Mouse (Mus musculus) midbrain, embryonic 10.5 days (tissue): ENCODE measurements at regions not wholly inside any gene's neighbourhood (a gene's known extent, or its start where the extent isn't known, plus 50 kb on each side); places are given as distances from the start of the nearest gene placed in this dataset.

Source experiments
- DNase-seq: peaks from one replicate; pipeline ENCODE4 v3.0.0-alpha.2; 2017; ENCODE audit warnings: low spot score
- H3K27ac ChIP-seq: fragments of 300-500 bp; sonication (generic); replicated peaks from 2 replicates; pipeline ENCODE4 v1.5.1; 2016; ENCODE audit warnings: mild to moderate bottlenecking
- H3K27me3 ChIP-seq: fragments of 300-500 bp; sonication (generic); 2 replicates; pipeline ENCODE4 v1.6.1; 2016; ENCODE audit warnings: low read depth, mild to moderate bottlenecking; ENCODE audit not compliant: poor library complexity, severe bottlenecking
- H3K36me3 ChIP-seq: fragments of 300-500 bp; sonication (generic); 2 replicates; pipeline ENCODE4 v1.6.1; 2016; ENCODE audit warnings: mild to moderate bottlenecking, moderate library complexity
- H3K4me1 ChIP-seq: fragments of 300-500 bp; sonication (generic); 2 replicates; pipeline ENCODE4 v1.6.1; 2016
- H3K4me3 ChIP-seq: fragments of 300-500 bp; sonication (generic); 2 replicates; pipeline ENCODE4 v1.5.1; 2016; ENCODE audit warnings: mild to moderate bottlenecking, moderate library complexity
- H3K9me3 ChIP-seq: fragments of 300-500 bp; sonication (generic); replicated peaks from 2 replicates; pipeline ENCODE4 v1.6.1; 2016; ENCODE audit warnings: mild to moderate bottlenecking
- WGBS: fragments of 180-500 bp; shearing (Covaris S2); methylation state at CpG from one replicate; pipeline ENCODE4 v1.1.7; 2016; 5-methylcytosine and 5-hydroxymethylcytosine counted together

DNA sequence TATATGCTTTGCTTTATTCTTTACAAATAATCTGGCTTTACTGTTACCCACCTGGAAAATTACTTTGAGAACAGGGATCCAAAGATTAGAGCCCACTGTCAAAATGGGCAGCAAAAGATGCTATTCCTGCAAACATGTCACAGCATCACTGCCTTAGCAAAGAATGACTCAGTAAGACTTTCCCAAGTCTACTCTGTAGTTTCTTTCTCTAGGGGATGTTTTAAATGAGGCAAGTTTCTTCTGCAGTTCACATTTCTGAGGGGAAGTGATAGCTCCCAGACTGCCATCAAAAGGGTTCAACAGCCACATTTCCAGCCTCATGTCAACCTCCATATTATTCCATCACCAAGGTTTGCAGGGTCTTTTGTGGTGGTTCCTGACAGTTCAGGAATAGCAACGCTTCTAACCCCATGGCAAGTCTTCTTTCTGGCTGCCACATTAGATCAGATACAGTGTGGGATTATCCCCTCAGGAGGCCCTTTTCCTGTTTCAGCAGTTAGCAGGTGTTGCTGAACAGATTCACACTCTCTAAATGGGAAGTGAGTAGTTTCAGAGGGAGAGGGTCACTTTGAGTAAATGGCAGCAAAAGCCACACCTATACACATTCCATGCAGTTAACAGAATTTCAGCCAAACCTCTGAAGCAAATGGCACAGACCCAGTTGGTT lies 669.7 kb upstream of the Adgra3 start:
- H3K4me3 ChIP-seq, result no peak overlapping the region
- no peaks in the 10 kb centered on the region for H3K4me1 ChIP-seq
- WGBS, result 64% methylated on average over 1 of the region's 1 CpGs
- H3K27me3 ChIP-seq, result no peaks in the 10 kb centered on the region
- DNase-seq, result no peak
- no peaks in the 10 kb centered on the region for H3K36me3 ChIP-seq
- H3K27ac ChIP-seq, result no peak overlapping the region
- H3K9me3 ChIP-seq, result no peaks in the 10 kb centered on the region

DNA sequence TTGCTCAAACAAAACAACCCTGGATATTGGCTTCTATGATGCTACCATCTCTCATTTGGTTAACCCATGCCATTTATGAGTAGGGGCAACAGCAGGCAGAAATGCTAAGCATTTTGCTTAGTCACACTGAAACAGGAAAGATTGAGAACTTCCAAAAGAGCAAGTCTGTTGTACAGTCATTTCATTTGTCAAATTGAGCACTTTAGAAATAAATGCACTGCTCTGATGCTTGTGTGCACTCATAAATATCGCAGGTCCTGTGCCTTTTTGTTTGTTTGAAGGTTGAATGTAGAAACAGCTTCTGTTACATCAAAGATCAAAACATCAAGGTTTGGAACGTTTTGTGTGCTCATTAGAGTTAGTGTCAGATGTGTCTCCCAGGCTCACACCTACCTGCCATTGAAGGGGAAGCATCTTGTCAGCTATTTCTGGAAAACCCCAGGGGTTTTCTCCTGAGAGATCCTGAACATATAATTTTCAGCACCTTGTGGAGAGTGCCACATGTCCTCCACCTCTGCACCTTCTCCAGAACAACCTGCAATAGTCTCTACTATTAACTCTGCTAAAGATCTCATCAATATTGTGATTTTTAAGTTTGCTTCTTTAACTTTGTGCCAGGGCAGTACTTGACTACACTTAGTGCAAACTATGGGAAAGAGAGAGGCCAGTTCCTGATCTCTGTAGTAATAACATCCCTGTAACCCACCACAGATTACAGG lies 648.3 kb upstream of the Adgra3 start:
- Histone ChIP-seq H3K36me3 (no peaks in the 10 kb centered on the region), H3K4me1 (no peaks in the 10 kb centered on the region), H3K27ac (no peak overlapping the region), H3K9me3 (no peaks in the 10 kb centered on the region), H3K4me3 (no peak overlapping the region), H3K27me3 (no peaks in the 10 kb centered on the region)
- no peak for DNase-seq
- WGBS, result 74% methylated on average over 2 of the region's 2 CpGs

DNA sequence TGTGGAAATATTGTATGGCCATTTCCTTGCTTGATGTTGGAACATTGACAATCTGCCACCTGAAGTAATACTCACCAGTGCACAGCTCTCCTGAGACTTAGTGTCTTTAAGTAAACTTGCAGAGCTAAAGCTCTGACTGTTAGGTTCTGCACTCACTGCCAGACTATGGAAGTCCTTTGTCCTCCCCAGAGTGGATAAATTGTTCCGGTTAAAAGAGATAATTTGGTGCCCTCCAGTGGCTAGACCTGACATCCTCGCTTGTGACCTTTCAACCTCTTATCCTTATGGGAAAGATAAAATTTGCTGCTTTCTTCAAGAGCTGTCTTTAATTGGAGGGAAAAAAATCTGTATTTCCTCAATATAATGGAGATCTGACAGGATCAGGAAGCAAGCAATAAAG lies 639.3 kb upstream of the Adgra3 start:
- no peak for DNase-seq

DNA sequence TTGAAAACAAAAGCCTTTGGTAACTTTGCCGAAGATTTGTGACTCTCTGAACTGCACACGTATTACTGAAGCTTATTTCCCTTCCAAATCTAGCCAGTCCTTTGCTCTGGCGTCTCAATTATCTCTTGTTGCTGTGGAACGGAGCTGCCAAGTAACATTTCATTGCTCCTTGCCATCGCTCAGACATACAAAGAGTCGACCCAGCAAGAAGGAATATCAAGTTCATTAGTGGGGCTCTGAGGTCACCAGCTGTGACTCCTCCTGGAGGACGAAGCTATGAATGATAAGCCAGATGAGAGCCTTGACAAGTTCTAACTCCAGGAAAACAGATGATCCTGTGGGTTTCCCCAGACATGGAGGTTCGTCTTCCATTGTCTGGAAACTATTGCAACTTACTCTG lies 638.8 kb upstream of the Adgra3 start:
- Histone ChIP-seq H3K4me1 (peaks cover 6% of the 10 kb centered on the region), H3K27me3 (no peaks in the 10 kb centered on the region), H3K4me3 (no peak overlapping the region), H3K27ac (no peak overlapping the region), H3K9me3 (no peaks in the 10 kb centered on the region), H3K36me3 (no peaks in the 10 kb centered on the region)
- WGBS, result 50% methylated on average over 8 of the region's 8 CpGs
- DNase-seq, result no peak

More for the DNA sequence above, 639.3 kb upstream of the Adgra3 start:
- H3K27me3 ChIP-seq, result no peaks in the 10 kb centered on the region
- H3K4me3 ChIP-seq, result no peak overlapping the region
- H3K9me3 ChIP-seq, result no peaks in the 10 kb centered on the region
- no peak overlapping the region for H3K27ac ChIP-seq
- WGBS, result 10% methylated on average over 2 of the region's 2 CpGs
- no peaks in the 10 kb centered on the region for H3K36me3 ChIP-seq
- H3K4me1 ChIP-seq, result peaks cover 6% of the 10 kb centered on the region

DNA sequence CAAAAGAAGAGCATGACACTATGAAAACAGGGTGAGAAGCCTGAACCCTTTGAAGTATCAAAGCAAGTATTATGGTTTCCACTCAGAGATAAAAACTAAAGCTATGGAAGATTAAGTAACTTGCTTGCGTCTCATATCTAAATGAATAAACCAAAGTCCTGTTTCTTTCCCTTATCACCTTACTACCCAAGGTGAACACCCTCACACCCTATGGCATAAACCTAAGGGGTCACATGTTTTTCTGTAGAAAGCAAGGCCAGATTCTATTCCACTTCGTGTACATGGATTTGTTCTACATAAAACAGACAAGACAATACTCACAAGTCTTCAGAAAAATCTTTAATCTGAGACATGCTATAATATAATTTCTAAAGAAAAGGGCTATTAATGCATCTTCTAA lies 629.6 kb upstream of the Adgra3 start:
- H3K9me3 ChIP-seq, result no peaks in the 10 kb centered on the region
- H3K4me1 ChIP-seq, result no peaks in the 10 kb centered on the region
- H3K27me3 ChIP-seq, result no peaks in the 10 kb centered on the region
- H3K4me3 ChIP-seq, result no peak overlapping the region
- WGBS, result 80% methylated on average over 2 of the region's 2 CpGs
- no peak for DNase-seq
- no peaks in the 10 kb centered on the region for H3K36me3 ChIP-seq
- no peak overlapping the region for H3K27ac ChIP-seq

DNA sequence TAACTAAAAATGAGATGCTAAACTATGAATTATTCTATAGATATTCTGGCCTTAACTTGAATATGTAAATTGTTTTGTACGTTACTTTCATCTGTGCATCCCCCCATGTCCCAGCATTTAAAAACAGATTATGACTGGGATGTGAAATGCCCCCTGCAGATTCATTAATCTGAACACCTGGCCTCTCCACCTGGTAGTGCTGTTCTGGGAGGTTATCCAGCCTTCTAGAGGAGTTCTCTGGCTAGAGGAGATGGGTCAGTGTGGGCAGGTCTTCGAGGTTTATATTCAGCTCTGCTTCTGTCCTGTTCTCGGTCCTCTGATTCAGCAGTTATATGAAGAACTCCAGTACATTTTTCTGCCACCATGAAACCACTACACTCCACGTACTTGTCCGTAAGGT lies 625.2 kb upstream of the Adgra3 start:
- H3K4me1 ChIP-seq, result no peaks in the 10 kb centered on the region
- no peak overlapping the region for H3K4me3 ChIP-seq
- no peaks in the 10 kb centered on the region for H3K9me3 ChIP-seq
- WGBS, result 89% methylated on average over 5 of the region's 5 CpGs
- DNase-seq, result no peak
- no peak overlapping the region for H3K27ac ChIP-seq
- no peaks in the 10 kb centered on the region for H3K27me3 ChIP-seq
- no peaks in the 10 kb centered on the region for H3K36me3 ChIP-seq

DNA sequence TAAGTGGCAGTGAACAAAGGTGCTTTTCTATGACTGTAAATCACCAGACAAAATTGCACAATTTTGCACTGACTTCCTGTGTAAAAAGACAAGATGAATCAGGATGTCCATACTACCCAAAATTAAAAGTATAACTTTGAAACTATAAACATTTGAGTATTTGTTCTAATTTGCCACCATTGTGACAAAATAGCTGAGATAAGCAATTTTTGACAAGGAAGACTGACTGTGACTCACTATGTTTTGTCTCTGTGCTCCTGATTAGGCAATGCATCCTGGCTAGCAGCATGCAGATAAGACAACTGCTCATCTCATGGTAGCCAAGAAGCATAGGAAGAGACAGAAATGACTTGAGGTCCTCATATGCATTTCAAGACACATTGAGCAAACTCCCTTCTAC lies 577.7 kb upstream of the Adgra3 start:
- H3K9me3 ChIP-seq, result no peaks in the 10 kb centered on the region
- H3K36me3 ChIP-seq, result no peaks in the 10 kb centered on the region
- DNase-seq, result no peak
- no peak overlapping the region for H3K27ac ChIP-seq
- no peaks in the 10 kb centered on the region for H3K27me3 ChIP-seq
- no peaks in the 10 kb centered on the region for H3K4me1 ChIP-seq
- H3K4me3 ChIP-seq, result no peak overlapping the region

DNA sequence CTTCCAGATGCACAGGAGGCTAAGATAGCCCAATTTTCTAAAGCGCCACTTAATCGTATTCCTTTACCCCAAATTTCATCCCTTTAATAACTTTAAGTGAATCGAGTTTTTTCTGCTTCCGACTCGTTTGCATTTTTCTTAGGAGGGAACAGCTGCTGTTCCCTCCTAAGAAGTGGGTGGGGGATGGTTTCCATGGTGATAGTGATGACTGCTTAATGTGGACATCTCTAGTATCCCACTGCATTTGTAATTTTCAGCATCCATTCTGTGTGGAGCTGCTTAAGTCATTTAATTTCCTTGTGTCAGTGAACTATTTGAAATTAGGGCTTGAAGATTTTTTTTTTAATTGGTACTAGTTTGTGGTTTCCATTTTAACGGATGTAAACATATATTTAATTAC lies 567.8 kb upstream of the Adgra3 start:
- Histone ChIP-seq H3K27ac (no peak overlapping the region), H3K36me3 (no peaks in the 10 kb centered on the region), H3K27me3 (no peaks in the 10 kb centered on the region), H3K9me3 (no peaks in the 10 kb centered on the region), H3K4me1 (no peaks in the 10 kb centered on the region), H3K4me3 (no peak overlapping the region)
- WGBS, result 82% methylated on average over 6 of the region's 6 CpGs
- no peak for DNase-seq

DNA sequence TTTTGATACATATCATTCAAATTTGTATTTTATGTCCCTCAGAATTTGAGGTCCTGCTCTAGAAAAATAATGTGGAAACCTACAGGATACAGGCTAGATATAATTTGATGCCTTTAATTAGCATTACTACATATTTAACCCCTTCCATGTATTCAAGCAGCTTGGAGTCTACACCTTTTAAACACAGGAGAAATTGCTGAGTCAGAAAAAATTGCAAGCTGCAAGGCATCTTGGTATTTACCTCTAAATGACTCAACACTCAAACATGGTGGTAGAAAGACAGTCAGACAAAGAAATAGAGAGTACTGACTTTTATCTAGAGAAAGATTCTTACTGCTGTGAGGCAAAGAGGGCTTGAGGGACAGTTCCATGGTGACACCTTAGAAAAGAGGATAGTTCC lies 565.4 kb upstream of the Adgra3 start:
- DNase-seq, result no peak

More for the DNA sequence above, 565.4 kb upstream of the Adgra3 start:
- no peaks in the 10 kb centered on the region for H3K9me3 ChIP-seq
- H3K36me3 ChIP-seq, result no peaks in the 10 kb centered on the region
- no peak overlapping the region for H3K4me3 ChIP-seq
- H3K27ac ChIP-seq, result no peak overlapping the region
- H3K27me3 ChIP-seq, result no peaks in the 10 kb centered on the region
- no peaks in the 10 kb centered on the region for H3K4me1 ChIP-seq
